Mouse (Mus musculus) embryonic fibroblast, embryonic 13.5 days (primary cell): Measurements from ENCODE around the gene Adamts10.

Experiments used
- CTCF ChIP-seq: IDR thresholded peaks from 2 replicates; pipeline ENCODE4 v1.5.1; 2011; ENCODE audit warnings: mild to moderate bottlenecking, control low read depth, low read length, moderate library complexity, borderline replicate concordance; ENCODE audit not compliant: insufficient read depth
- POLR2A ChIP-seq: IDR thresholded peaks from 2 replicates; pipeline ENCODE4 v1.6.1; 2011; ENCODE audit warnings: low read depth, mild to moderate bottlenecking, control low read depth, low read length, moderate library complexity

GRCm38 (mm10) chr17:33566182-33566581, 42.2 kb downstream of the Adamts10 start:
- TF ChIP-seq CTCF, result no peak
- no peak for TF ChIP-seq POLR2A
